Mouse (Mus musculus) ES-E14 (cell line): ENCODE results near the gene Lck.

Source experiments
- CHD2 ChIP-seq: IDR thresholded peaks from 2 replicates; pipeline ENCODE4 v1.6.1; 2014; ENCODE audit warnings: mild to moderate bottlenecking, low read depth, low read length, inconsistent platforms
- HCFC1 ChIP-seq: IDR thresholded peaks from 2 replicates; pipeline ENCODE4 v1.6.1; 2012; ENCODE audit warnings: low read length, inconsistent platforms, borderline replicate concordance; ENCODE audit not compliant: insufficient read depth
- MAFK ChIP-seq: IDR thresholded peaks from 2 replicates; pipeline ENCODE4 v1.6.1; 2014; ENCODE audit warnings: mild to moderate bottlenecking, low read depth, low read length, inconsistent platforms; ENCODE audit not compliant: insufficient read depth
- ZC3H11A ChIP-seq: IDR thresholded peaks from 2 replicates; pipeline ENCODE4 v1.6.1; 2012; ENCODE audit warnings: low read depth, mild to moderate bottlenecking, inconsistent platforms, low read length, borderline replicate concordance

DNA sequence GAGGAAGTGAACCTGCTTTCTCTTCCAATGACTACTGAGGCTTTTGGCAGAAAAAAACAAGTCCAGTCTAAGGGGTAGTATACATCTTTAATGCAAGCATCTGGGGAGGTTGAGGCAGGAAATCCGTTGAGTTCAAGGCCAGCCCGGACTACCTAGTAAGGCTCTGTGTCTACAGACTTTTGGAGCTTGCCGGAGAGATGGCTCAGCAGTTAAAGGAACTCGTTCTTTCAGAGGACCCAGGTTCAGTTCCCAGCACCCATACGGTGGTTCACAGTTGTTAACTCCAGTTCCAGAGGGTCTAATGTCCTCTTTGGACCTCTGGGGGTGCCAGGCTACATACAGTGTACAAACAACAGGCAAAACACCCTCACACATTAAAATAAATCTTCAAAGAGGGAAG is 44.6 kb upstream of the Lck start:
- TF ChIP-seq CHD2 (no peak), HCFC1 (no peak), MAFK (no peak), ZC3H11A (no peak)
